Mouse (Mus musculus) heart, embryonic 11.5 days (tissue): ENCODE measurements around the gene Jmjd1c. TPM values are rescaled to one million over a fixed set of nuclear protein-coding genes. Genes with fewer than 3 reads are reported as not detected.

ENCODE experiments used
- ATAC-seq: fragments of 200-750 bp; cut with Nextera tagmentation; replicated peaks from 2 replicates; pipeline ENCODE4 v1.8.0; 2017; ENCODE audit warnings: moderate library complexity; ENCODE audit not compliant: insufficient number of reproducible peaks, low FRiP score, low TSS enrichment
- H3K27ac ChIP-seq: fragments of 300-500 bp; sonication (generic); 2 replicates; pipeline ENCODE4 v1.5.1; 2014; ENCODE audit warnings: mild to moderate bottlenecking, low read depth, low read length
- H3K27me3 ChIP-seq: fragments of 300-500 bp; sonication (generic); 2 replicates; pipeline ENCODE4 v1.6.1; 2014; ENCODE audit warnings: mild to moderate bottlenecking, low read length, mixed read lengths; ENCODE audit not compliant: control insufficient read depth, insufficient read depth
- H3K36me3 ChIP-seq: fragments of 300-500 bp; sonication (generic); 2 replicates; pipeline ENCODE4 v1.6.1; 2014; ENCODE audit warnings: mild to moderate bottlenecking, low read length, moderate library complexity, mixed read lengths; ENCODE audit not compliant: control insufficient read depth, insufficient read depth
- H3K4me1 ChIP-seq: fragments of 300-500 bp; sonication (generic); 2 replicates; pipeline ENCODE4 v1.6.1; 2014; ENCODE audit warnings: low read length; ENCODE audit not compliant: control insufficient read depth, insufficient read depth
- H3K4me2 ChIP-seq: fragments of 300-500 bp; sonication (generic); 2 replicates; pipeline ENCODE4 v1.6.1; 2014; ENCODE audit warnings: mild to moderate bottlenecking, moderate library complexity
- H3K4me3 ChIP-seq: fragments of 300-500 bp; sonication (generic); 2 replicates; pipeline ENCODE4 v1.5.1; 2014; ENCODE audit warnings: low read depth, low read length
- H3K9ac ChIP-seq: fragments of 300-500 bp; sonication (generic); 2 replicates; pipeline ENCODE4 v1.6.1; 2014; ENCODE audit warnings: mild to moderate bottlenecking, low read depth, low read length, moderate library complexity
- H3K9me3 ChIP-seq: fragments of 300-500 bp; sonication (generic); replicated peaks from 2 replicates; pipeline ENCODE4 v1.6.1; 2016; ENCODE audit warnings: low read length; ENCODE audit not compliant: control insufficient read depth
- WGBS: fragments of 180-500 bp; shearing (Covaris S2); extraction: QIAGEN DNeasy Blood & Tissue Kit; methylation state at CpG from one replicate; pipeline ENCODE4 v1.1.7; 2014; ENCODE audit not compliant: insufficient replicate concordance; 5-methylcytosine and 5-hydroxymethylcytosine counted together
- polyA plus RNA-seq: library from polyadenylated mRNA; unstranded; fragments of >200 nt; fragmentation: Nextera tagmentation; extraction: Ambion mirVana; gene quantifications from 2 replicates; pipeline ENCODE4 v1.2.1, GENCODE M21; 2014

Jmjd1c gene
- polyA plus RNA-seq, 1 experiment from 2014 or later, result 39.5 TPM

- 0% methylated on average over 31 of the region's 41 CpGs for WGBS
- peak overlapping the region; percentile 76 for H3K4me3 ChIP-seq
- H3K36me3 ChIP-seq, result no peaks in the 10 kb centered on the region
- H3K9ac ChIP-seq, result peak overlapping the region; percentile 80
- H3K27me3 ChIP-seq, result no peaks in the 10 kb centered on the region
- ATAC-seq, result 0 out of 2 replicates have a peak, but pooled peaks have one; percentile 31
- peaks cover 22% of the 10 kb centered on the region for H3K4me1 ChIP-seq
- no peaks in the 10 kb centered on the region for H3K9me3 ChIP-seq
- peak overlapping the region; percentile 13; the same call in 1 of the 2 replicates for H3K27ac ChIP-seq
- peak overlapping the region; percentile 85 for H3K4me2 ChIP-seq
Measured at GRCm38 (mm10) chr10:67284761-67285175, 188.8 kb downstream of the Jmjd1c start.

DNA sequence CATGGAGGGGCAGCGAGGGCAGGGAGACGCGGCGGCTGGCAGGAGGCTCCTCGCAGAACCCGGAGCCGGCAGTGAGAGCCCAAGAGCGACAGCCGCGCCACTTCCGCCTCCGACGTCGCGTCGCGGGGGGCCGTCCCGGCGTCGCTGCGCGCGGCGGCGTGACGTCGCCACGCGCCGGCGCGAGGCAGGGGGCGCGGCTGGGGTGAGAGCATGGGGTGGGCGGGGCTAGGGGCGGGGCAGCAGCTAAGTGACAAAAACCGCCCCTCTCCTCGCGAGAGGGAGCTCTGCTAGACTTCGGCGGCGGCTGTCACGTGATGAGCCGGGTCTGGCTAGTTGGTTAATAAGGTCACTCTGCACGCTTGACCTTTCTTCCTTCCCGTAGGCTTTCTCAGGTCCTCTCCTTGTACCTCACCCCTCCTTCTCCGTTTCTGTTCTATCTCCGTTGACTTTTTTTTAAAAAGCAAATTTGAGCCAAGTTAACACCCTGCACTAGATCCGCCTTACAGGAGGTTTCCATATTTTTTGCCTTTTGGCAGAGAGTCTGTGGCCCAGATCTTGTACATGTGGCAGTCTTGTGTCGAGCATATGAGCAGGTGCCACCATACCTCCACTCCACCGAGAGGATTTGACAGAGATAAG, 189.4 kb downstream of the Jmjd1c start, which contains the start of gene Nrbf2:
Gene Nrbf2 (minus strand): TSS at position 130 of the 639 bp plus-strand sequence.
- H3K9me3 ChIP-seq, result no peaks in the 10 kb centered on the region
- H3K27me3 ChIP-seq, result no peaks in the 10 kb centered on the region
- 4% methylated on average over 47 of the region's 52 CpGs for WGBS
- H3K36me3 ChIP-seq, result no peaks in the 10 kb centered on the region
- peaks cover 22% of the 10 kb centered on the region for H3K4me1 ChIP-seq
- H3K4me2 ChIP-seq, result peak within 1 kb of the TSS; percentile 85
- H3K27ac ChIP-seq, result peak within 1 kb of the TSS; percentile 75
- H3K9ac ChIP-seq, result peak within 1 kb of the TSS; percentile 80
- H3K4me3 ChIP-seq, result peak within 1 kb of the TSS; percentile 76
- peak; percentile 92 for ATAC-seq

DNA sequence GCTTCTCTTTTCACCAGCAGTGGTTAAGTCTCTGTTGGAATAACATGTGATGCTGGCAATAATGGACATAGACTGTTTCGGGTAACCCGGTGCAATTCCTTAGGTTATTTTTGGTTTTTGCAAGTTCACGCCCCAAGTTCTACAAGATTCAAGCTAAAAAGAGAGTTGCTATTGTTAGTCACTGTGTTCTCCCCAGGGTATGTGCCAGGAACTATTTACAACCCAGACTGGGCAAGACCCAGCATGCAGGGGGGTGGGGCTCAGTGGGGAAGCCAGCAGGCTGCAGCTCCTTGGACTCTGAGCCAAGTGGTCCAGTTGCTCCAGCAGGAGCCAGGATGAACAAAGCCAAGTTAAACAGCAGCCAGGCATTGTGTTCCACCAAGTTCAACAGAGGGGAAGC, 192.0 kb downstream of the Jmjd1c start:
- H3K27ac ChIP-seq, result no peak overlapping the region
- peaks cover 16% of the 10 kb centered on the region; the same call in 1 of the 2 replicates for H3K4me1 ChIP-seq
- H3K4me2 ChIP-seq, result no peak overlapping the region
- WGBS, result 61% methylated on average over 3 of the region's 3 CpGs
- no peak overlapping the region for H3K9ac ChIP-seq
- no peaks in the 10 kb centered on the region for H3K27me3 ChIP-seq
- no peak overlapping the region for H3K4me3 ChIP-seq
- no peaks in the 10 kb centered on the region for H3K9me3 ChIP-seq
- no peak for ATAC-seq
- no peaks in the 10 kb centered on the region for H3K36me3 ChIP-seq

DNA sequence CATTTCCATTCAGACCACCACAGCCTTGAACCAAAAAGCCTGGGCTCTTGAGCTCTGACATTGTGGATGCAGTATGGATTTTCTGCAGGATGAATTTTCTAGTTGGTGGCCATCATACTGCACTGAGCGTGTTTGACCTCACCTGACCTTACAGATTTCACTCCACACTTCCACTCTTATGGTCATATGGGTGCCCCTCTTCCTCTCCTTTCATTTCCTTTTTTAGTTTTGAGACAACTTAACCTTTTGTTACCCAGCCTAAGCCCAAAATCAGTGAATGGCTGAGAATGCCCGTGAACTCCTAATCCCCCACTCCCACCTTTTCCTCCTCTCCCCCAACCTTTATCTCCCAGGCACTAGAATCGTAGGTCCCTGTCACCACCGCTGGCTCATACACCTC, 194.7 kb downstream of the Jmjd1c start:
- Histone ChIP-seq H3K27me3 (no peaks in the 10 kb centered on the region), H3K4me2 (no peak overlapping the region), H3K36me3 (no peaks in the 10 kb centered on the region), H3K27ac (no peak overlapping the region), H3K4me1 (peaks cover 4% of the 10 kb centered on the region; the same call in 1 of the 2 replicates), H3K9me3 (no peaks in the 10 kb centered on the region), H3K9ac (no peak overlapping the region), H3K4me3 (no peak overlapping the region)
- ATAC-seq, result no peak
- 52% methylated on average over 4 of the region's 4 CpGs for WGBS

DNA sequence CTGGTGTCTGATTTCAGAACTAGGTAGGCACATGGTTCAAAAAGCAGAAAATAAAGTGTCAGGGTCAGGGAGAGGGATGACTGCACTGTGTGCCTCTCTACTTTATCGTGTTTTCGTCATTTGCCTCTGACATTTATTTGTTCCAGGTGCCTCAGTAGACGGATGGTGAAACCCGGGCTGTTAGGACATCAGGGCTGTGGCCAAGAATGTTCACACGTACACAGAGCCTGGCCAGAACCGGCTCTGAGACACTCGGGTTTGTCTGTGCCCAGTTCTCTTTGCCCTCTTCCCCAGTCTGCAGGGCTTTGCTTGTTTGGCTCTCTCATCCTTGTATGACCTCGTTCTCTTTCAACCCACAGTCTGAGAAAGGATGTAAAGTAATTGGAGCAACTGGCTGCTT, 195.2 kb downstream of the Jmjd1c start:
- H3K4me1 ChIP-seq, result peaks cover 4% of the 10 kb centered on the region; the same call in 1 of the 2 replicates
- no peaks in the 10 kb centered on the region for H3K36me3 ChIP-seq
- no peak overlapping the region for H3K27ac ChIP-seq
- no peak overlapping the region for H3K4me3 ChIP-seq
- no peaks in the 10 kb centered on the region for H3K27me3 ChIP-seq
- no peak overlapping the region for H3K4me2 ChIP-seq
- no peak for ATAC-seq
- 51% methylated on average over 8 of the region's 8 CpGs for WGBS
- H3K9ac ChIP-seq, result no peak overlapping the region
- H3K9me3 ChIP-seq, result no peaks in the 10 kb centered on the region

DNA sequence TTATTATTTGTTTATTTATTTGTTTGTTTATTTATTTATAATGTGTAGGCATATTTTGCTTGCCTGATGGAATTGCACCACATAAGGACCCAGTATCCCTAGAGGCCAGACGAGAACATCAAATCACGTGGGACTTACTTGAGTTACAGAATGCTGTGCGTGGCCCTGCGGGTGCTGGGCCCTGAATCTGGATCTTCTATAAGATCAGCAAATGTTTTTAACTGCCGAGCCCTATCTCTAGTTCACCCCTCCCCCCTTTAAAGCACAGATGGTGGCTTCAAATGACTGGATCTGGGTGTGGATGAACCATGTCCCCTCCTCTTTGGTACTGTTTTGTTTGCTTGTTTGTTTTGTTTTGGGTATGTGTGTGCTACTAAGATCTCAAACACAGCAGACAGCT, 199.4 kb downstream of the Jmjd1c start:
- no peak for ATAC-seq
- H3K9ac ChIP-seq, result no peak overlapping the region
- no peaks in the 10 kb centered on the region for H3K9me3 ChIP-seq
- WGBS, result 62% methylated on average over 5 of the region's 5 CpGs
- no peak overlapping the region for H3K4me2 ChIP-seq
- no peaks in the 10 kb centered on the region for H3K36me3 ChIP-seq
- peaks cover 4% of the 10 kb centered on the region; the same call in 1 of the 2 replicates for H3K4me1 ChIP-seq
- no peak overlapping the region for H3K4me3 ChIP-seq
- H3K27ac ChIP-seq, result no peak overlapping the region
- H3K27me3 ChIP-seq, result no peaks in the 10 kb centered on the region

- Histone ChIP-seq H3K27ac (no peak overlapping the region), H3K4me2 (no peak overlapping the region), H3K4me1 (peaks cover 2% of the 10 kb centered on the region; the same call in 1 of the 2 replicates), H3K27me3 (no peaks in the 10 kb centered on the region), H3K36me3 (no peaks in the 10 kb centered on the region), H3K4me3 (no peak overlapping the region), H3K9me3 (no peaks in the 10 kb centered on the region), H3K9ac (no peak overlapping the region)
- no peak for ATAC-seq
- WGBS, result 49% methylated on average over 7 of the region's 7 CpGs
Measured at GRCm38 (mm10) chr10:67295938-67296466, 200.1 kb downstream of the Jmjd1c start.

DNA sequence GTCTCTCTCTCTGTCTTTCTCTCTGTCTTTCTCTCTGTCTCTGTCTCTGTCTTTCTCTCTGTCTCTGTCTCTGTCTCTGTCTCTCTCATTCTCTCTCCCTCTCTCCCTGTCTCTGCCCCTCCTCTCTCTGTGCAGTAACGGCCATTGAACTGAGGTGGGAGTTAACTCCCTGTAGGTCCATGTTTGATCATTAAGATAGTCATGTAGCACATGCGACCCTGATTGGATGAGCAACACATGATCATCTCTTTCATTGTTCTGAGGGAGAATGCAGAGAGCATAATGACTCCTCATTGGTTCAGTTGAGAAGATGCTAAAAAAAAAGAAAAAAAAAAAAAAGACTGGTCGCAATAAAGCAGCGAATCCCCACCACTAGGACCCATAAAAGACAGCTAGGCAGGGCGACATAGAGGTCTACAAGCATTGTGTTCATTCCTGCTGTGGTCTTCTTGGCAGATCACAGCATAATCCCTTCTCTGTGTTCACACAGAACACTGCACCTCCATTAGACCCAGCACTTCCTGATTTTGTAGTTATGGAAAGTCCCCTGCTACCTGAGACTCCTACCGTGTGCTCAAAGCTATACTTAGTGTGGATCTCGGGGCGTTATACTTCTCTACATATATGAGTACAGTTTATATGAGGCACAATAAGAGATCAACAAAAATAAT, 200.7 kb downstream of the Jmjd1c start:
- no peak overlapping the region for H3K4me2 ChIP-seq
- no peak for ATAC-seq
- no peaks in the 10 kb centered on the region for H3K4me1 ChIP-seq
- no peak overlapping the region for H3K4me3 ChIP-seq
- no peak overlapping the region for H3K9ac ChIP-seq
- no peaks in the 10 kb centered on the region for H3K36me3 ChIP-seq
- no peaks in the 10 kb centered on the region for H3K9me3 ChIP-seq
- H3K27ac ChIP-seq, result no peak overlapping the region
- 78% methylated on average over 8 of the region's 8 CpGs for WGBS
- H3K27me3 ChIP-seq, result no peaks in the 10 kb centered on the region
